Mouse (Mus musculus): ENCODE results near the gene Bach2.

Bach2 gene

DNA sequence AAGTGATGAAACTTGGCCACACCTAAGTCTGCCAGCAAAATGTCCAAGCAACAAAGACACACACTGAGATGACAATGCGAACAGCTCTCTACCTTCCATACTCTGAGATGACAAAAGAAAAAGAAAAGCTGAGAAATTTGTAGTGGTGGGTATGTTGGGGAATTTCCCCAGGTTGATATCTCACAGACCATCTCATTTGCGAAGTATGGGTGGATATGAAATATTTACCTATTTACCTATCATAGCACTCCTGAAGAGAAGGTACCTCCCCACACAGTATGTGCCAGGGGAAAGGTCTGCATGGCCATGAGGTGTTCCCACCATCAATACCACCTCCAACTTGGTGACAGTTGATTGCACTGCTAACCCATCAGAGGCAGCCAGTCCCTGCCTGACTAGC is 13.4 kb upstream of the Bach2 start:
- in situ Hi-C loops (cut with MseI, MboI): no loop called here

DNA sequence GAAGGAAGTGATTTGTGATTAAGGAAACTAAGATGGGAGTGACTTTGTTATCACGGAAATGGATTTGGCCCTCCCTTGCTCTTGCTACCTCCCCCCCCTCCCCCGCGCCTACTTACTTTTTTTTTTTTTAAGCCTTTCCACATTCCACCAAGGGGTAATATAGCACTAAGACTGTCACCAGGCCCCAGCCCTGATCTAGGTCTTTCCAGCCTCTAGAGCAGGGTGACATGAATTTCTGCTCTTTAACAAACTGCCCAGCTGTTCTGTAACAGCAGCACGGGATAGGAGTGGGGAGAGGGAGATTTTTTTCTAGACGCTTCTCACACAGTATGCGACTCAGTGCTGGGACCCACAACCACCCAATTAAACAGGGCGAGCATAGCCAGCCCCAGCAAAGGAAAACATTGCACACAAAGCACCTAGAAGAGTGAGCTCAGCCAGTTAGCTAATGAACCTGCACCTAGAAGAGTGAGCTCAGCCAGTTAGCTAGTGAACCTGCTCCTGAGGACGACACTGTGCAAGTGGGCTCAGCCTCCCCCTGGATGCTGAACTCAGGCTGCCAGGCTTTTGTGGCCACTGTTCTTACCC is 10.5 kb upstream of the Bach2 start:
- in situ Hi-C loops (cut with MseI, MboI): no loop called here

- in situ Hi-C loops (cut with MseI, MboI): no loop called here
Observed at GRCm38 (mm10) chr4:32229266-32229665, 9.3 kb upstream of the Bach2 start.

DNA sequence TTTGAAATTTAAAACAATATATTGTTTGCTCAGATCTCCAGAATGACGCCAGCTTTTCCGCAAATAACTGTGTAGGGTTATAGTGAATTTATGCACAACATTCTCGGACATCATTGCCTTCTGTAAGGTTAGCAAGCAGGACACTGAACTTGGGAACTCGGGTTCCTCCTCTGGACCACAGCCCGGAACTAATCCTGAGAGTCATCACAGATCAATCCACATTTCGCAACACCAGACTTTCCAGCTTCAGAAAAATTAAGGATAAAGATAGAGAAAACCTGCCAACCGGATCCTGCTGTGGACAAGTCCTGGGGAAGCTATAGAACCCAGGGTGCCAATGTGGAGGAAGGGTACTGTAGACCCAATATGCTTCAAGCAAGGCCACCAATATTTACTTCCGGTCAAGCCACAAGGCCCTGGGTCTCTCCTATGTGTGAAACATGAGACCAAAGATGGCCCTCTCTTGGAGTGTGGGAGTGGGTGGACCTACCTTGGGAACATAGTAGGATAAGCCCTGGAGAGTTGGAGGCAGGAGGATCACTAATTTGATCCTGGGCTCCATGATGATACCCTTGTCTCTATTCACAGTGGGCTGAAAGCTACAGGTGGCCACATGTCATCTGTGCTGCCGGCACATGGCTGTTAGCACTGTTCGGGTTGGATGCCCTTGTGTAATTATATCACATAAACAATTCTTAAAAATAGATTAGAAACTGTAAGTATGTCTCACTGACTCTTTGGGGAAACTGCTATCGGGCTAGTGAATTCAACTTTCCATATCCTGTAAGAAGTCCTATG is 7.1 kb upstream of the Bach2 start:
- in situ Hi-C loops (cut with MseI, MboI): no loop called here

DNA sequence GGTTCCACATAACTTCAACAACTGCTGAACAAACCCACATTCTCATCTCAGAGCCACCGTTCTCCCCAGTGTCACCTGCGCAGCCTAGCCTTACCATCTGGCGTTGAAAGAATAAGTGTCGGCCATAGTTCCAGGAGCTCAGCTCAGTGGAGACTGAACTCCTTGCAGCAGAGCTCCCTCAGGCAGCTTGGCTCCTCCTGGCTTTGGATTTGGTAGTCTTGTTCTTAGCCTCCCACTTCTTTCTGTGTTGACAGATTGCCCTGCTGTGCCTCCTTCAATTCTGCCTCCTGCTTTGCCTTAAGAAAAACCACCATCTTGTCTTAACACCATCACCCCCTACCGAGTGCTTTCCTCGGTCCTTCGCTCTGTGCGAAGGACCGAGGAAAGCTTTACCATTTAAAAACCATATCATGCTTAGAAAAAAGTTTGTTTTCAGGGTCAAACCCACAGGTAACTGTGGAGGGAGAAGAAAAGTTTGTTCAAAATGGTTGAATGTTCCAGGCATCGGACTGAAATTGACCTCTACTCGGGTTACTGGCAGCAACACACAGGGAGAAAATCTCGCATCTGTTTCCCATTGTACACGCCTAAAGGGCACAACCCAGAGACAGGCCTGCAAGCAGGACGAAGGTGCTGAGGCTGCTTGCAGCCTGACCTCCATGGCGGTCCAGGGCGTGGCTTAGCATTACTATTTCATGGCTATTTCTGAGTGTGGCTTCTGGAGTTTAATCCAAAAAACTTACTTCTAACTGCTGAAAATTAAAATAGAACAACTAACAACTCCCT is 2.5 kb upstream of the Bach2 start:
- in situ Hi-C loops (cut with MseI, MboI): no loop called here

DNA sequence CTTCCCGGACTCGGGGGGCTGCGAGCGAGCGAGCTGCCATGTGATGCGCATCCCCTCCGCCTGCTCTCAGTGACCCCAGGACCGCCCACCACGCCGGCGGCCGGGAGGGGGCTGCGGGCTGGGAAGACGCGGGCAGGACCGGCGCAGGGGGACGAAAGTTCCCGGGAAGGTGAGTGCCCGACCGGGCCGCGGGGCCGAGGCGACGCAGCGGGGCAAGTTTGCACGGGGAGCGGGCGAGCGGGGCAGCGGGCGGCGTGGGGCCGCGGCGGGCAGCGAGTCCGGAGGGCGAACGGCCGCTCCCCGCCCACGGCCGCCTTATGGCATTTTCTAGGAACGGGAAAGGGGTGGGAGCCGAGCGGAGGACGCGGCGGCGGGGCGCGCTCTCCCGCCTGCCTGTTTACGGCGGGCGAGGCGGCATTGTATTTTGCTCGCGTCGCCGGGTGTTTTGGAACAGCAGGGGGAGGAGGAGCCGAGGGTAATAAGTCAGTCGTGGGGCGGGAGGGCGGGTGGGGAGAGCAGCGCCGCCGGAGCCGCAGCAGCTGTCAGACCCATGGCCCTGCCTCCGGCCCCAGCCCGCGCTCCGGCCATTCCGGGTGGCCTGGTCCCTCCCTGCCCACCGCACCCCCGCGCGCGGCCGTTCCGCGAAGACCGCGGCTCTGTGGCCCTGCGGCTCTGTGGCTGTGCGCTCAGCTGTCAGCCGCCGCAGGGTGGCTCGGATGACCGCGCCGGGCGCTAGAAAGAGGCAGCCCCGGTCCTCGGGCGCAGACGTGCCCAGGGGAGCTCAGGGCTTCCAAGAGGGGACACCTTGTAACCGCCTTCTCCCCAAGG is 531 bp downstream of the Bach2 start:
- in situ Hi-C loops (cut with MseI, MboI): no loop called here

- in situ Hi-C loops (cut with MseI, MboI): loop anchor here (10.0 kb wide), 2 partner anchors 85 to 185 kb away; no protein-coding TSS in a partner anchor
Observed at GRCm38 (mm10) chr4:32239749-32240131, 1.1 kb downstream of the Bach2 start.

GRCm38 (mm10) chr4:32240457-32241030 is 1.9 kb downstream of the Bach2 start:
- in situ Hi-C loops (cut with MseI, MboI): loop anchor here (10.0 kb wide), 2 partner anchors 86 to 186 kb away; no protein-coding TSS in a partner anchor

DNA sequence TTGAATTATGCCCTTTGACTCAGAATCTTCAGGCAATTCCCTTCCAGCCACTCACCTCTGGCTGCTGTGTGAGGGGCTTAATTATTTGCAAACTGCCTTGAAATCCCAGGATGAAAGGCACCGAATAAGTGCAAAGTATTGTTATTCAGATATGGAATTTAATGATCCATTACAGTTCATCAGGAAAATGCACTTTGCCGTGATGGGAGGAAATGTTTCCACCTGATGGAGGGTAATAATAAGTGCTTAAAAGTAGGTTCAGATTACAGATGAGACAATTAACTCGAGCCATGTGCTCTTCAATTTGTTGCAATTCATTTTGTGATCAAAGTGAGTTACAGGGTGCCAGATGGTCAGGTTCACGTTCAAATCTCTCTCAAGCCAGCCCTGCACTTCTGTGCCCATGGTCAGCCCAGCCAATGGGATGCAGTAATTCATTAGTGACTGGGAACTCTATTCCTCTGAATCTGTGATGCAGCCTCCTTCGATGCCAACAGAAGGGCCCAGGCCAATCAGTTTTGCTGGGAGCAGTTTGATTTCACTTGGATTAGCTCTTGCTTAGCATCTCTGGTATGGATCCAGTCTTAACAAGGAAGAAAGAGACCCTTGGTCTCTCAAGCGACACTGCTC is 2.9 kb downstream of the Bach2 start:
- in situ Hi-C loops (cut with MseI, MboI): loop anchor here (10.0 kb wide), 2 partner anchors 87 to 187 kb away; no protein-coding TSS in a partner anchor

DNA sequence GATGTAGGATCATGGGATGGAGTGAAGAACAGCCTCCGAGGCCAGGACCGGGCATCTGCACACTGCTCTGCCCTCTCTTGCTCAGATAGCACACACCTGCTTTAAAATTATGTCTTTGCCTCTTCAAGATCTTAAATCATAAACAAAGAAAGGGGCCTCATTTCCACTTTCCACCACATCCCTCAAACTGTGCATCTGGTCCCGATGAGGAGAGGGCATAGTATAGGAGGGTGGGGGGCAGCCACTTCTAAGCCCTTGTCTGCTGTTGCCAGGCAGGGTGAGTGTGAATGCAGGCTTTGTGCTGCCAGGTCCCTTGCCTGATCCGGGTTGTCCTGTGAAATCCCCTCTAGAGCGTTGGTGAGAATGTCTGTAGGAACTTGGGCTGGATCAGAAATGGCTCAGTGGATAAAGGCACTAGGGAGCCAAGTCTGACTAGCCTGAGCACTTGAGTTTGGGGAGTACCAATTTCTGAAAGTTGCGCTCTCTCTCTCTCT is 3.6 kb downstream of the Bach2 start:
- in situ Hi-C loops (cut with MseI, MboI): loop anchor here (10.0 kb wide), 2 partner anchors 87 to 187 kb away; no protein-coding TSS in a partner anchor

GRCm38 (mm10) chr4:32243458-32243857 is 4.9 kb downstream of the Bach2 start:
- in situ Hi-C loops (cut with MseI, MboI): loop anchor here (10.0 kb wide), 2 partner anchors 89 to 189 kb away; no protein-coding TSS in a partner anchor

DNA sequence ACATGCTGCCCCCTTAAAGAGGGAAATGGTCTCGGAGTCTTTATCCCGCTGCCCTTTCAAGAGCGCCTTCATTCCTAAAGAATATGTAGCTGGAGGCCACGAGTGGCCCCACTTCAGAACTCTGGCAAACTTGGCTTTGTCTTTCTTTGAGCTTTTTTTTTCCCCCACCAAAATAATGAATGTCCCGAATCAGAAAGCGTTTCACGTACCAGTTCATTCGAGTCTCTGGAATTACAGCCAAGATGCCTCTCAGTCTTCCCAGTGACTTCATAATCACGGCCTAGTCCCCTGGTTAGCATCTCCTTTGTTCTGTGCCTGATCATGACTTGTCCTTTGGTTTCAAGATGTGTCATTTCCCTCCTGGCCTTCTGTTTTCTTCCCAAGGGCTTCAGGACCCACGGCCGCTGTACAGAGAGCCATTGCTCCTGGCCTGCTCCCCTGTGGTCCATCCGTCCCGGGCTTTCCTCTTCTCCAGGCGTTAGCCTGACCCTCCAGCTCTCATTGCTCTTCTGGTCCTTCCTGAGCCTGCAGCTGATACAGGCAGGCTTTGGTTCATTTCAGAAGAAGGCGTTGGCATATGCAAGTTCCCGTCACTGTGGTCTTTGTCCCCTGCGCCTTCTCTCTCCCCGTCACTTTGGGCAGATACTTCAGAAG is 5.6 kb downstream of the Bach2 start:
- in situ Hi-C loops (cut with MseI, MboI): loop anchor here (10.0 kb wide), 2 partner anchors 89 to 189 kb away; no protein-coding TSS in a partner anchor

DNA sequence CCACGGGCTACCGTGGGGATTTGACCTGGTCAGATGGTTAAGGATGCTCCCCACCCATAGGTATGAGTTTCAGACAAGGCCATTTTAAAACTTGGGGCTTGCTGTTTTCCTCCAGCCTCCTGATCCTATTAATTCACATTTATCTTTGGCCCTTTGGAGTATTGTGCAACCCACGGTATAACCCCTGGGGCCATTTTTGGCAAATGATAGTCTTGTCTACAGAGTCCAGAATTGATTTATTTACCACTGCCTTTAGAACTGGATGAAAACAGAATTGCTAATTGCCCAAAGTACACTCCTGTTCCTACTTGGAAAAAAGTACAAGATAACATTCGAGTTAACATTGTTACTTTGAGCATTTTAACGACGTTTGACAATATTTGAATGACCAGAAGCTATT is 7.0 kb downstream of the Bach2 start:
- in situ Hi-C loops (cut with MseI, MboI): loop anchor here (10.0 kb wide), 2 partner anchors 91 to 191 kb away; no protein-coding TSS in a partner anchor

DNA sequence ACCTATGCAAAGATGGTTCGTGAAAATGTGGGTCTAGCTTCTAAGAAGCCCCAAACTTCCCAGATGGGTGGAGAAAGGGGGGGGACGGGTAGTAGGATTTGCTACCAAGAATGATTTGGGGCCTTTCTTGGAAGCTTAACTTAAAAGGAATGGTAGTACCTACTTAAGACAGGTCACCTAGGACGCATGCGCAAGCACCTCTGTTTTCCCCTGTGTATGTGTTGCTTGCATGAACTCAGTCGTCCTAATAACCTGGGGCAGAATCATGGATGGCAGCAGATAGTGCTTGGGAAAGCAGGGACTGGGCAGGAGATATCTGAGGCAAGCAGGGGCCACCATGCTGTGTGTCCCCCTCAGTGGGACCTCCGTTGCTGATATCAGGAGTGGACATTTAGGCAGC is 7.4 kb downstream of the Bach2 start:
- in situ Hi-C loops (cut with MseI, MboI): loop anchor here (10.0 kb wide), 2 partner anchors 91 to 191 kb away; no protein-coding TSS in a partner anchor

DNA sequence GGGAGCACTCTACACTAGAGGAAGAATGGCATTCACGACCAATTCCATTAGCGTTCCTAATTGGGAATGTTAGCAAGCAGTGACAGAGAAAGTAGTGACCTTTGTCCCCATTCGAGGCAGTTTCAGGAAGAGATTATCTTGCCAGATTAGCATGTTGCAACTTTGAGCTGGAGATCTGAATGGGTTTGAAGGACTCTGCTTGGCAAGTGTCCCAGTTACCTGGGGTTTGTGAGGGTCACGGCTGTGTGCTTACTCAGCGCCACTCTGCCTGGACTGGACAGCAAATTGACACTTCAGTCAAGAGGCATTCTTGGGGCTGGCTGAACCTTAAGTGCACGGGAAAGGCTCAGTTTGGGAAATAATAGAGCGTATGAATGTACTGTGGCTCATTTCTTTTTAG is 8.2 kb downstream of the Bach2 start:
- in situ Hi-C loops (cut with MseI, MboI): loop anchor here (10.0 kb wide), 2 partner anchors 92 to 192 kb away; no protein-coding TSS in a partner anchor

GRCm38 (mm10) chr4:32247463-32248113 is 9.0 kb downstream of the Bach2 start:
- in situ Hi-C loops (cut with MseI, MboI): loop anchor here (10.0 kb wide), 2 partner anchors 93 to 193 kb away; no protein-coding TSS in a partner anchor

DNA sequence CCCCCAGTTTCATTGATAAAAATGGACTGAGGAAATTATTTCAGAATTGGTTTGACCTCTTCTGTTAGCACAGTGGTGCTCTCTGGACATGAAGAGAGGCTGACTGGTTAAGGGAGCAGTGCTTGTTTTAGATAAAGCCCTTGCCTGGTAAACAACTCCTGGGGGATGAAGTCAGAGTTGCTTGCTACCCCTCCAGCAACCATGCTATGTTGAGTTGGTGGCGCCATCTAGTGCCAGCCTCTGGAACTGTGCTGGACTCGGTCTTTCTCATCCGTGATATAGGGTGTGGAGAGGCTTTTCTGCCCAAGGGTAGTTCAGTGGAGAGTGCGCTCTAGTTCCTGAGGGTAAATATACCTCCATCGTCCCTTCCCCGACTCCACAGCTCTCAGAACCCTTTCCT is 9.6 kb downstream of the Bach2 start:
- in situ Hi-C loops (cut with MseI, MboI): loop anchor here (10.0 kb wide), 2 partner anchors 93 to 193 kb away; no protein-coding TSS in a partner anchor

DNA sequence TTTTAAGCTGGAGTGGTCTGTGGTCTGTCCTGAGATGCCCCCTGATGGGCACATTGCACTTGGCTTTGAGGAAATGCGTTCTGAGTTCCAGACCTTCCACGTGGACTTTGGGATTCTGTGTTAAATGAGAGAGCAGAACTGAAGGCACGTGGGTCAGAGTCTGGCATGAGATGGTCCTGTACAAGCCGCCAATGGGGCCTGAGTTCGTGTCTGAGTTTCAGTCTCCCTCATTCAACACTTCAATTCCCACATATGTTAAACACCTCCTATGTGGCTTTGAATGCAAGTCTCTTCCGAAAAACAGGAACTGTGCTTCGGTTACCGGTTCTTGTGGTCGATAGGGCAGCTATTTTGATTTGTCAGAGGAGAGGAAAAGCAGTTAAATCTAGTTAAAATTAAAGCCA is 10.4 kb downstream of the Bach2 start:
- in situ Hi-C loops (cut with MseI, MboI): loop anchor here (10.0 kb wide), 2 partner anchors 94 to 194 kb away; no protein-coding TSS in a partner anchor

Measured in mouse trophoblast stem cell (cell line).